Mouse (Mus musculus) liver, adult 2 months (tissue): ENCODE results near the gene Grin1.
A peak's percentile ranks its signal among the peaks of the same experiment; 100 is the strongest.

Source experiments
- CTCF ChIP-seq: fragments of 200-500 bp; IDR thresholded peaks from 2 replicates; pipeline ENCODE4 v1.5.1; 2011; ENCODE audit warnings: low read depth, low read length, control low read depth
- POLR2A ChIP-seq: fragments of 200-500 bp; IDR thresholded peaks from 2 replicates; pipeline ENCODE4 v1.6.1; 2011; ENCODE audit warnings: low read length, control low read depth; ENCODE audit not compliant: insufficient read depth; ENCODE audit errors: extremely low read depth

DNA sequence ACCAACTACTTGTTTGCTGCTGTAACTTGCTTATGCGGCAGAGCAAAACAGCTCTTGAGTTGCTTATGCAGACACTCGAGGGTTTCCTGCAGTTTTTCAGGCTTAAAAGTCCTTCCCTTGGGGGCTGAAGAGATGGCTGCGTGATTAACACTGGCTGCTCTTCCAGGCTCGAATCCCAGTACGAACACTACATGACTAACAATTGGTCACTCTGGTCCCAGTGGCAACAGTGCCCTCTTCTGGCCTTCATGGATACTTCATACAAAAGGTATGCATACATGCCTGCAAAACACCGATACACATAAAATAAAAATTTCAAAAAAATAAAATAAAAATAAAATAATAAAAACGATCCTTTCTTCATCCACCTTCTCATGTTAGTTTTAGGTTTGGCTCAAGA, 9.5 kb upstream of the Grin1 start:
- TF ChIP-seq POLR2A (no peak), CTCF (peak; percentile 40)
